Mouse (Mus musculus): Measurements from ENCODE around the gene B4galt3. TPM values are rescaled to one million over a fixed set of nuclear protein-coding genes. Genes with fewer than 3 reads are reported as not detected.

B4galt3 gene
- total and polyA plus RNA-seq, 3 experiments: 16.8 to 33.1 TPM; not detected in 1

GRCm38 (mm10) chr1:171272086-171272485 is 2.0 kb downstream of the B4galt3 start (continued):
- TF ChIP-seq SIN3A (IDR thresholded peaks at IDR 0.05; ENCODE audit: low read length): peak; percentile 35; the same call in 1 of the 2 replicates
- no peak for TF ChIP-seq MAZ (IDR thresholded peaks at IDR 0.05; ENCODE audit: low read depth, low read length)
- TF ChIP-seq USF1 (IDR thresholded peaks at IDR 0.05; ENCODE audit: low read depth, low read length): no peak
- no peak for TF ChIP-seq MYB (IDR thresholded peaks at IDR 0.05; ENCODE audit: low read depth, low read length)
- no peak for TF ChIP-seq KAT2A (conservative IDR thresholded peaks at IDR 0.05; ENCODE audit: low read depth, low read length)
- no peak for TF ChIP-seq RAD21 (IDR thresholded peaks at IDR 0.05; ENCODE audit: low read depth, low read length)
- no peak for TF ChIP-seq MYC (IDR thresholded peaks at IDR 0.05; ENCODE audit: low read depth, low read length)
- TF ChIP-seq RCOR1 (IDR thresholded peaks at IDR 0.05; ENCODE audit: low read depth, low read length): no peak

- H3K27ac ChIP-seq (ENCODE audit: control insufficient read depth, low read depth, low read length): no peak overlapping the region
- H3K36me3 ChIP-seq (ENCODE audit: control insufficient read depth in 1 of 2, insufficient read depth in 2 of 2, low read length in 2 of 2): peaks cover 1 to 26% of the 10 kb centered on the region in 2 experiments
- H3K4me1 ChIP-seq (ENCODE audit: control insufficient read depth in 1 of 2, insufficient read depth in 2 of 2, low read length in 2 of 2): peaks cover 13 to 17% of the 10 kb centered on the region in 2 experiments
Observed at GRCm38 (mm10) chr1:171274171-171274570, 4.0 kb downstream of the B4galt3 start.

GRCm38 (mm10) chr1:171275144-171275734 is 5.1 kb downstream of the B4galt3 start:
- Histone ChIP-seq H3K36me3 (ENCODE audit: control insufficient read depth in 1 of 2, insufficient read depth in 2 of 2, low read length in 2 of 2) (peaks cover 1 to 19% of the 10 kb centered on the region in 2 experiments), H3K4me3 (ENCODE audit: control insufficient read depth in 1 of 2, insufficient read depth in 1 of 2, low read depth in 2 of 2, low read length in 2 of 2) (no peak overlapping the region), H3K79me2 (ENCODE audit: control insufficient read depth, insufficient read depth, low read length, poor library complexity) (peaks cover 2% of the 10 kb centered on the region; the same call in 1 of the 2 replicates), H3K9me3 (replicated peaks; ENCODE audit: insufficient read depth, low read length) (no peaks in the 10 kb centered on the region), H3K4me1 (ENCODE audit: control insufficient read depth in 1 of 2, insufficient read depth in 2 of 2, low read length in 2 of 2) (peaks cover 10 to 18% of the 10 kb centered on the region in 2 experiments), H3K27me3 (ENCODE audit: control insufficient read depth in 1 of 2, insufficient read depth in 2 of 2, low read length in 2 of 2) (no peaks in the 10 kb centered on the region), H3K27ac (ENCODE audit: control insufficient read depth, low read depth, low read length) (no peak overlapping the region), H3K9ac (ENCODE audit: control insufficient read depth, low read depth, low read length, poor library complexity, severe bottlenecking) (no peak overlapping the region)
- TF ChIP-seq ZMIZ1 (IDR thresholded peaks at IDR 0.05; ENCODE audit: low read depth, low read length) (no peak), JUND (IDR thresholded peaks at IDR 0.05; ENCODE audit: low read depth, low read length) (no peak), MEF2A (IDR thresholded peaks at IDR 0.05; ENCODE audit: extremely low read depth, insufficient replicate concordance, low read depth, low read length, poor library complexity, severe bottlenecking) (no peak), ELF1 (IDR thresholded peaks at IDR 0.05; ENCODE audit: low read depth, low read length) (no peak), BHLHE40 (IDR thresholded peaks at IDR 0.05; ENCODE audit: borderline replicate concordance, low read depth, low read length) (no peak), TCF12 (IDR thresholded peaks at IDR 0.05; ENCODE audit: low read depth, low read length) (no peak), ZC3H11A (IDR thresholded peaks at IDR 0.05; ENCODE audit: low read depth, low read length) (no peak), POLR2A (IDR thresholded peaks at IDR 0.05; ENCODE audit: control insufficient read depth in 1 of 2, insufficient read depth in 1 of 2, low read depth in 1 of 2, low read length in 2 of 2, poor library complexity in 1 of 2) (no peak)
- no peak for DNase-seq (ENCODE audit: low read depth, low spot score)

More at GRCm38 (mm10) chr1:171274171-171274570, 4.0 kb downstream of the B4galt3 start:
- no peaks in the 10 kb centered on the region for H3K9me3 ChIP-seq (replicated peaks; ENCODE audit: insufficient read depth, low read length)
- H3K9ac ChIP-seq (ENCODE audit: control insufficient read depth, low read depth, low read length, poor library complexity, severe bottlenecking): no peak overlapping the region
- H3K79me2 ChIP-seq (ENCODE audit: control insufficient read depth, insufficient read depth, low read length, poor library complexity): no peaks in the 10 kb centered on the region; the same call in 1 of the 2 replicates
- TF ChIP-seq BHLHE40 (IDR thresholded peaks at IDR 0.05; ENCODE audit: borderline replicate concordance, low read depth, low read length) (no peak), ZMIZ1 (IDR thresholded peaks at IDR 0.05; ENCODE audit: low read depth, low read length) (0 out of 2 replicates have a peak, but pooled peaks have one; percentile 10), POLR2A (IDR thresholded peaks at IDR 0.05; ENCODE audit: control insufficient read depth in 1 of 2, insufficient read depth in 1 of 2, low read depth in 1 of 2, low read length in 2 of 2, poor library complexity in 1 of 2) (peak in 1 of 2 experiments; percentile 24; a peak in 1 of 4 replicates)
- H3K27me3 ChIP-seq (ENCODE audit: control insufficient read depth in 1 of 2, insufficient read depth in 2 of 2, low read length in 2 of 2): no peaks in the 10 kb centered on the region
- DNase-seq (ENCODE audit: low read depth, low spot score): no peak
- no peak overlapping the region for H3K4me3 ChIP-seq (ENCODE audit: control insufficient read depth in 1 of 2, insufficient read depth in 1 of 2, low read depth in 2 of 2, low read length in 2 of 2)
